Mouse (Mus musculus) olfactory bulb, adult 2 months (tissue): ENCODE data around the gene Prdm2. TPM values are rescaled to one million over a fixed set of nuclear protein-coding genes. Genes with fewer than 3 reads are reported as not detected.

ENCODE experiments used
- H3K27ac ChIP-seq: fragments of 200-500 bp; 2 replicates; pipeline ENCODE4 v1.5.1; 2012; ENCODE audit warnings: low read depth, low read length; ENCODE audit not compliant: insufficient read depth
- H3K4me1 ChIP-seq: fragments of 200-500 bp; 2 replicates; pipeline ENCODE4 v1.6.1; 2012; ENCODE audit warnings: low read length; ENCODE audit not compliant: control insufficient read depth, insufficient read depth
- H3K4me3 ChIP-seq: fragments of 200-500 bp; 2 replicates; pipeline ENCODE4 v1.5.1; 2012; ENCODE audit warnings: mild to moderate bottlenecking, low read depth, low read length, moderate library complexity; ENCODE audit not compliant: insufficient read depth
- CTCF ChIP-seq: fragments of 200-500 bp; IDR thresholded peaks from 2 replicates; pipeline ENCODE4 v1.5.1; 2012; ENCODE audit warnings: low read depth, mild to moderate bottlenecking, low read length, moderate library complexity; ENCODE audit not compliant: insufficient read depth
- POLR2A ChIP-seq: fragments of 200-500 bp; IDR thresholded peaks from 2 replicates; pipeline ENCODE4 v1.6.1; 2012; ENCODE audit warnings: mild to moderate bottlenecking, low read depth, low read length, moderate library complexity; ENCODE audit not compliant: insufficient read depth
- WGBS: fragments of 180-500 bp; shearing (Covaris S2); methylation state at CpG from one replicate; pipeline ENCODE4 v1.1.7; 2018; 5-methylcytosine and 5-hydroxymethylcytosine counted together
- polyA plus RNA-seq: library from polyadenylated mRNA; stranded (reverse); fragments of >200 nt; gene quantifications from 2 replicates; pipeline ENCODE4 v1.2.4, GENCODE M21; 2012; ENCODE audit warnings: low replicate concordance; ENCODE audit not compliant: missing spikeins, insufficient read depth, insufficient read length

Gene Prdm2
- polyA plus RNA-seq, 1 experiment, result 212 TPM

GRCm38 (mm10) chr4:143103811-143104210 is 109.0 kb downstream of the Prdm2 start:
- Histone ChIP-seq H3K4me3 (no peak overlapping the region), H3K27ac (no peak overlapping the region), H3K4me1 (peaks cover 10% of the 10 kb centered on the region; the same call in 1 of the 2 replicates)
- no peak for TF ChIP-seq POLR2A
- no peak for TF ChIP-seq CTCF
- 71% methylated on average over 2 of the region's 2 CpGs for WGBS

GRCm38 (mm10) chr4:143100157-143100556 is 112.6 kb downstream of the Prdm2 start:
- 43% methylated on average over 6 of the region's 6 CpGs for WGBS
- peak overlapping the region; percentile 68 for H3K27ac ChIP-seq
- peaks cover 10% of the 10 kb centered on the region; the same call in 1 of the 2 replicates for H3K4me1 ChIP-seq
- no peak overlapping the region for H3K4me3 ChIP-seq
- TF ChIP-seq CTCF (no peak), POLR2A (no peak)

- no peak overlapping the region for H3K4me3 ChIP-seq
- TF ChIP-seq CTCF (no peak), POLR2A (no peak)
- H3K4me1 ChIP-seq, result peaks cover 10% of the 10 kb centered on the region; the same call in 1 of the 2 replicates
- peak overlapping the region; percentile 62 for H3K27ac ChIP-seq
- WGBS, result 57% methylated on average over 11 of the region's 11 CpGs
Measured at GRCm38 (mm10) chr4:143099288-143100039, 113.3 kb downstream of the Prdm2 start.

GRCm38 (mm10) chr4:143092082-143092701 is 120.6 kb downstream of the Prdm2 start:
- no peaks in the 10 kb centered on the region for H3K4me1 ChIP-seq
- no peak overlapping the region for H3K27ac ChIP-seq
- TF ChIP-seq POLR2A, result no peak
- no peak for TF ChIP-seq CTCF
- no peak overlapping the region for H3K4me3 ChIP-seq
- 44% methylated on average over 12 of the region's 12 CpGs for WGBS

GRCm38 (mm10) chr4:143090551-143090950 is 122.2 kb downstream of the Prdm2 start:
- H3K4me3 ChIP-seq, result no peak overlapping the region
- WGBS, result 93% methylated on average over 3 of the region's 3 CpGs
- no peak for TF ChIP-seq POLR2A
- no peak for TF ChIP-seq CTCF
- no peak overlapping the region for H3K27ac ChIP-seq
- H3K4me1 ChIP-seq, result no peaks in the 10 kb centered on the region

GRCm38 (mm10) chr4:143074071-143074765 is 138.6 kb downstream of the Prdm2 start:
- WGBS, result 11% methylated on average over 20 of the region's 20 CpGs
- no peak for TF ChIP-seq POLR2A
- TF ChIP-seq CTCF, result no peak
- H3K4me3 ChIP-seq, result peak overlapping the region; percentile 36
- no peak overlapping the region for H3K27ac ChIP-seq
- peaks cover 12% of the 10 kb centered on the region for H3K4me1 ChIP-seq

GRCm38 (mm10) chr4:143071791-143072190 is 141.0 kb downstream of the Prdm2 start:
- no peak for TF ChIP-seq POLR2A
- no peak for TF ChIP-seq CTCF
- Histone ChIP-seq H3K4me1 (peaks cover 18% of the 10 kb centered on the region), H3K4me3 (no peak overlapping the region), H3K27ac (no peak overlapping the region)
- WGBS, result 59% methylated on average over 8 of the region's 8 CpGs

GRCm38 (mm10) chr4:143067006-143067405 is 145.8 kb downstream of the Prdm2 start:
- H3K4me1 ChIP-seq, result peaks cover 6% of the 10 kb centered on the region
- TF ChIP-seq POLR2A (no peak), CTCF (no peak)

More at GRCm38 (mm10) chr4:143067006-143067405, 145.8 kb downstream of the Prdm2 start:
- 67% methylated on average over 9 of the region's 9 CpGs for WGBS
- Histone ChIP-seq H3K4me3 (no peak overlapping the region), H3K27ac (0 out of 2 replicates have a peak overlapping the region, but pooled peaks have one; percentile 17)
